Mouse (Mus musculus) gastrocnemius, adult 2 months (tissue): ENCODE measurements at regions not wholly inside any gene's neighbourhood (a gene's known extent, or its start where the extent isn't known, plus 50 kb on each side); places are given as distances from the start of the nearest gene placed in this dataset.

Experiments
- DNase-seq: peaks from one replicate; pipeline ENCODE4 v3.0.0; 2022
- H3K27ac ChIP-seq: fragments of 200-600 bp; 2 replicates; pipeline ENCODE4 v1.8.1; 2022; ENCODE audit warnings: mild to moderate bottlenecking
- H3K4me3 ChIP-seq: fragments of 200-600 bp; 2 replicates; pipeline ENCODE4 v1.8.1; 2022; ENCODE audit warnings: mild to moderate bottlenecking, moderate library complexity
- CTCF ChIP-seq: fragments of 200-600 bp; IDR thresholded peaks from 2 replicates; pipeline ENCODE4 v1.8.1; 2022; ENCODE audit warnings: antibody characterized with exemption, mild to moderate bottlenecking, moderate library complexity
- intact Hi-C: fragments of 180-260 bp; cut with DNase I; formaldehyde crosslinking; loops from one replicate; pipeline ENCODE4 v1.15.1; 2025

DNA sequence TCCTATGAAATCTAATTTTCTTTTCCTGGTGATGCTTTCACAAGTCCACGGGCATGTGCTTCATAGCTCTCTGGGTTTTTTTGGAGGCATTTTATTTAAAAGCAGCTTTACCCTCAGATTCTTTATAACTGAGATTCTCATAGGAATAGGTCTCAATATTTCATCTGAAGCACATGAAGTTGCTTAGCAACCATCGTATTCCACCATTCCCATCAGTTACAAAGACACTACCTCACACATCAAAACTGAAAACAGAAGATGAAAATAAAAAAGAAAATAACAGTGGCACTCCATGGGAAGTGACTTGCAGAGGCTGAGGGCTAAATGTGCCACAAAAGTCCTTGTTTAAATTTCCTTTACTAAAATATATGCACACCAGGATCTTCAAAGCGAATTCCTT is 384.0 kb upstream of the 1700015G11Rik start:
- intact Hi-C loops: no loop called here
- no peak overlapping the region for H3K27ac ChIP-seq
- no peak overlapping the region for H3K4me3 ChIP-seq
- no peak for DNase-seq
- TF ChIP-seq CTCF: no peak

- Histone ChIP-seq H3K4me3 (no peak overlapping the region), H3K27ac (no peak overlapping the region)
- no peak for DNase-seq
- intact Hi-C loops: no loop called here
- TF ChIP-seq CTCF: peak; percentile 54
Observed at GRCm38 (mm10) chr7:52391793-52392192, 376.3 kb upstream of the 1700015G11Rik start.
